Mouse (Mus musculus): ENCODE data around the gene Kctd5.

- TF ChIP-seq CTCF (IDR thresholded peaks at IDR 0.05; ENCODE audit: insufficient read depth, low read depth, low read length) (no peak), POLR2A (IDR thresholded peaks at IDR 0.05; ENCODE audit: insufficient read depth, low read depth, low read length) (no peak)
These were observed 35.6 kb upstream of the Kctd5 start for GRCm38 (mm10) chr17:24108896-24109295.

Data from olfactory bulb, adult 2 months (tissue).